Mouse (Mus musculus): ENCODE results near the gene Plppr5.

Gene Plppr5

GRCm38 (mm10) chr3:117574529-117575252 is at the start of gene Plppr5:
Plppr5 (plus strand) TSS chr3:117574836.
- DNase-seq (ENCODE audit: low read depth): no peak

- DNase-seq (ENCODE audit: low read depth): no peak
Measured at GRCm38 (mm10) chr3:117549899-117550298, 24.7 kb upstream of the Plppr5 start.

- DNase-seq (ENCODE audit: low read depth): no peak
Measured at GRCm38 (mm10) chr3:117550526-117550925, 24.1 kb upstream of the Plppr5 start.

GRCm38 (mm10) chr3:117556972-117557371 is 17.7 kb upstream of the Plppr5 start:
- no peak for DNase-seq (ENCODE audit: low read depth)

- DNase-seq (ENCODE audit: low read depth): no peak
Measured at GRCm38 (mm10) chr3:117575253-117575927, 754 bp downstream of the Plppr5 start.

- no peak for DNase-seq (ENCODE audit: low read depth)
Measured at GRCm38 (mm10) chr3:117575928-117576254, 1.3 kb downstream of the Plppr5 start.

GRCm38 (mm10) chr3:117577349-117577748 is 2.7 kb downstream of the Plppr5 start:
- DNase-seq (ENCODE audit: low read depth): no peak

GRCm38 (mm10) chr3:117582628-117583027 is 8.0 kb downstream of the Plppr5 start:
- no peak for DNase-seq (ENCODE audit: low read depth)

- DNase-seq (ENCODE audit: low read depth): no peak
Measured at GRCm38 (mm10) chr3:117602404-117602803, 27.8 kb downstream of the Plppr5 start.

- DNase-seq (ENCODE audit: low read depth): no peak
Measured at GRCm38 (mm10) chr3:117603458-117603857, 28.8 kb downstream of the Plppr5 start.

- DNase-seq (ENCODE audit: low read depth): no peak
Measured at GRCm38 (mm10) chr3:117606383-117606782, 31.7 kb downstream of the Plppr5 start.

- DNase-seq (ENCODE audit: low read depth): no peak
Measured at GRCm38 (mm10) chr3:117611453-117611852, 36.8 kb downstream of the Plppr5 start.

- no peak for DNase-seq (ENCODE audit: low read depth)
Measured at GRCm38 (mm10) chr3:117614856-117615255, 40.2 kb downstream of the Plppr5 start.

- DNase-seq (ENCODE audit: low read depth): no peak
Measured at GRCm38 (mm10) chr3:117625257-117626001, 50.8 kb downstream of the Plppr5 start.

- DNase-seq (ENCODE audit: low read depth): no peak
Measured at GRCm38 (mm10) chr3:117628799-117629198, 54.2 kb downstream of the Plppr5 start.

- DNase-seq (ENCODE audit: low read depth): no peak
Measured at GRCm38 (mm10) chr3:117630332-117630731, 55.7 kb downstream of the Plppr5 start.

- no peak for DNase-seq (ENCODE audit: low read depth)
Measured at GRCm38 (mm10) chr3:117648612-117649011, 74.0 kb downstream of the Plppr5 start.

GRCm38 (mm10) chr3:117664316-117664715 is 89.7 kb downstream of the Plppr5 start:
- no peak for DNase-seq (ENCODE audit: low read depth)

GRCm38 (mm10) chr3:117679189-117679588 is 104.6 kb downstream of the Plppr5 start:
- no peak for DNase-seq (ENCODE audit: low read depth)

- DNase-seq (ENCODE audit: low read depth): no peak
Measured at GRCm38 (mm10) chr3:117684640-117685039, 110.0 kb downstream of the Plppr5 start.

GRCm38 (mm10) chr3:117686036-117686435 is 111.4 kb downstream of the Plppr5 start:
- DNase-seq (ENCODE audit: low read depth): no peak

- no peak for DNase-seq (ENCODE audit: low read depth)
Measured at GRCm38 (mm10) chr3:117686648-117687047, 112.0 kb downstream of the Plppr5 start.

- DNase-seq (ENCODE audit: low read depth): no peak
Measured at GRCm38 (mm10) chr3:117694736-117695135, 120.1 kb downstream of the Plppr5 start.
